Comparison of ENCODE assay signal across 7 mouse cellular contexts in genomic region chr5:97935140-97936129, GRCm38 (mm10).
DNase-seq lines count a peak whose midpoint lies in the region; ATAC-seq and TF ChIP-seq lines count a peak whose summit lies in the region.

No protein-coding gene starts in this region.

- no peak for TF ChIP-seq POLR2A in limb, embryonic 14.5 days (IDR thresholded peaks at IDR 0.05; ENCODE audit: borderline replicate concordance, extremely low read depth, insufficient read depth, insufficient read length)
- TF ChIP-seq POLR2A in testis, adult 2 months (IDR thresholded peaks at IDR 0.05; ENCODE audit: control insufficient read depth, low read depth, low read length) = no peak

- peak; percentile 91 for ATAC-seq in forebrain, embryonic 13.5 days
- ATAC-seq in intestine, postnatal 0 days = 0 out of 2 replicates have a peak, but pooled peaks have one; percentile 47
- ATAC-seq in limb, embryonic 14.5 days (ENCODE audit: low FRiP score, low read depth) = peak; percentile 80; the same call in 1 of the 2 replicates
- ATAC-seq in midbrain, embryonic 16.5 days = peak; percentile 96

- peaks cover 12% of the 10 kb centered on the region for H3K4me1 ChIP-seq in forebrain, embryonic 13.5 days
- H3K4me1 ChIP-seq in intestine, postnatal 0 days (replicated peaks; ENCODE audit: control insufficient read depth, insufficient read depth, low read length) = 0 out of 2 replicates have a peak, but pooled peaks cover 2% of the 10 kb centered on the region
- H3K4me1 ChIP-seq in limb, embryonic 14.5 days (ENCODE audit: control insufficient read depth, insufficient read depth, low read length) = peaks cover 7% of the 10 kb centered on the region; the same call in 1 of the 2 replicates
- H3K4me1 ChIP-seq in midbrain, embryonic 16.5 days (ENCODE audit: control insufficient read depth, insufficient read depth, low read length) = peaks cover 5% of the 10 kb centered on the region; the same call in 1 of the 2 replicates
- H3K4me1 ChIP-seq in testis, adult 2 months (ENCODE audit: control insufficient read depth, insufficient read depth, low read length) = peaks cover 7% of the 10 kb centered on the region

- H3K4me3 ChIP-seq in forebrain, embryonic 13.5 days = peak overlapping the region; percentile 57
- peak overlapping the region; percentile 38 for H3K4me3 ChIP-seq in intestine, postnatal 0 days (ENCODE audit: low read depth, low read length)
- peak overlapping the region; percentile 49 for H3K4me3 ChIP-seq in limb, embryonic 14.5 days (replicated peaks; ENCODE audit: low read length)
- peak overlapping the region; percentile 68 for H3K4me3 ChIP-seq in midbrain, embryonic 16.5 days (ENCODE audit: low read depth, low read length)
- peak overlapping the region; percentile 67 for H3K4me3 ChIP-seq in testis, adult 2 months (ENCODE audit: control insufficient read depth, low read depth, low read length)

- H3K4me2 ChIP-seq in forebrain, embryonic 13.5 days = peak overlapping the region; percentile 89
- peak overlapping the region; percentile 74 for H3K4me2 ChIP-seq in intestine, postnatal 0 days (replicated peaks; ENCODE audit: low read depth)
- H3K4me2 ChIP-seq in limb, embryonic 14.5 days (replicated peaks; ENCODE audit: low read depth, low read length, severe bottlenecking) = peak overlapping the region; percentile 93
- H3K4me2 ChIP-seq in midbrain, embryonic 16.5 days (ENCODE audit: low read length) = peak overlapping the region; percentile 87

- 0 out of 2 replicates have a peak, but pooled peaks cover 7% of the 10 kb centered on the region for H3K27me3 ChIP-seq in forebrain, embryonic 13.5 days
- no peaks in the 10 kb centered on the region for H3K27me3 ChIP-seq in intestine, postnatal 0 days (replicated peaks; ENCODE audit: control insufficient read depth, insufficient read depth, low read length)
- H3K27me3 ChIP-seq in limb, embryonic 14.5 days (ENCODE audit: control insufficient read depth, insufficient read depth, low read length) = no peaks in the 10 kb centered on the region
- no peaks in the 10 kb centered on the region for H3K27me3 ChIP-seq in midbrain, embryonic 16.5 days (ENCODE audit: control insufficient read depth, insufficient read depth, low read depth, low read length)
- no peaks in the 10 kb centered on the region; the same call in 1 of the 2 replicates for H3K27me3 ChIP-seq in testis, adult 2 months (ENCODE audit: control insufficient read depth, insufficient read depth, low read length)

- no peaks in the 10 kb centered on the region for H3K36me3 ChIP-seq in forebrain, embryonic 13.5 days (ENCODE audit: poor library complexity, severe bottlenecking)
- H3K36me3 ChIP-seq in intestine, postnatal 0 days (ENCODE audit: control insufficient read depth, insufficient read depth) = peaks cover 21% of the 10 kb centered on the region; the same call in 1 of the 2 replicates
- no peaks in the 10 kb centered on the region for H3K36me3 ChIP-seq in limb, embryonic 14.5 days (ENCODE audit: control insufficient read depth, insufficient read depth, low read length)
- H3K36me3 ChIP-seq in midbrain, embryonic 16.5 days (ENCODE audit: control insufficient read depth, insufficient read depth, low read length) = no peaks in the 10 kb centered on the region
- no peaks in the 10 kb centered on the region for H3K36me3 ChIP-seq in testis, adult 2 months (ENCODE audit: control insufficient read depth, insufficient read depth, low read length)

- H3K9me3 ChIP-seq in forebrain, embryonic 13.5 days (replicated peaks) = no peaks in the 10 kb centered on the region
- no peaks in the 10 kb centered on the region for H3K9me3 ChIP-seq in intestine, postnatal 0 days (ENCODE audit: control insufficient read depth)
- no peaks in the 10 kb centered on the region for H3K9me3 ChIP-seq in limb, embryonic 14.5 days (ENCODE audit: control insufficient read depth, low read length)
- no peaks in the 10 kb centered on the region for H3K9me3 ChIP-seq in midbrain, embryonic 16.5 days (replicated peaks; ENCODE audit: control insufficient read depth, low read length, poor library complexity, severe bottlenecking)

- 3% methylated on average over 38 of the region's 56 CpGs for WGBS in forebrain, embryonic 13.5 days
- 8% methylated on average over 56 of the region's 56 CpGs for WGBS in intestine, postnatal 0 days
- WGBS in limb, embryonic 14.5 days = 4% methylated on average over 40 of the region's 56 CpGs
- WGBS in midbrain, embryonic 16.5 days = 2% methylated on average over 53 of the region's 56 CpGs

- peak; percentile 56 for TF ChIP-seq CTCF in intestine, postnatal 0 days (IDR thresholded peaks at IDR 0.05; ENCODE audit: low read depth)
- TF ChIP-seq CTCF in testis, adult 2 months (IDR thresholded peaks at IDR 0.05; ENCODE audit: control insufficient read depth, insufficient read depth, insufficient replicate concordance, low read depth, low read length) = no peak

- H3K9ac ChIP-seq in forebrain, embryonic 13.5 days = peak overlapping the region; percentile 63
- H3K9ac ChIP-seq in intestine, postnatal 0 days (ENCODE audit: low read depth, low read length) = peak overlapping the region; percentile 34; the same call in 1 of the 2 replicates
- H3K9ac ChIP-seq in limb, embryonic 14.5 days (ENCODE audit: low read depth, low read length, severe bottlenecking) = peak overlapping the region; percentile 55
- peak overlapping the region; percentile 71 for H3K9ac ChIP-seq in midbrain, embryonic 16.5 days (ENCODE audit: low read depth, low read length)

- no peak overlapping the region for H3K27ac ChIP-seq in forebrain, embryonic 13.5 days
- no peak overlapping the region for H3K27ac ChIP-seq in intestine, postnatal 0 days (ENCODE audit: low read depth, low read length)
- H3K27ac ChIP-seq in limb, embryonic 14.5 days (replicated peaks; ENCODE audit: low read depth, low read length) = no peak overlapping the region
- peak overlapping the region; percentile 31; the same call in 1 of the 2 replicates for H3K27ac ChIP-seq in midbrain, embryonic 16.5 days (ENCODE audit: low read length)
- H3K27ac ChIP-seq in testis, adult 2 months (ENCODE audit: control insufficient read depth, insufficient read depth, low read depth, low read length) = no peak overlapping the region

- DNase-seq in WW6 (ENCODE audit: low read depth, low spot score) = peak; percentile 36
- DNase-seq in brain, adult 2 months (ENCODE audit: low read depth, low spot score) = peak; percentile 59
- DNase-seq in limb, embryonic 14.5 days (ENCODE audit: low spot score) = peak; percentile 13
